Mouse (Mus musculus): ENCODE results near the gene Vmn1r235. TPM values are rescaled to one million over a fixed set of nuclear protein-coding genes. Genes with fewer than 3 reads are reported as not detected.
"Not testable (repeated sequence)": the region's sequence is repeated elsewhere in the genome, so short reads cannot be mapped to it uniquely, and the experiment has no call there.

Vmn1r235 gene
- not detected in 2 replicates for total RNA-seq (2014; rRNA removed; ENCODE audit: low replicate concordance)
- not detected in 2 replicates for polyA plus RNA-seq (2015; fragmentation: Nextera tagmentation; extraction: Ambion mirVana)

DNA sequence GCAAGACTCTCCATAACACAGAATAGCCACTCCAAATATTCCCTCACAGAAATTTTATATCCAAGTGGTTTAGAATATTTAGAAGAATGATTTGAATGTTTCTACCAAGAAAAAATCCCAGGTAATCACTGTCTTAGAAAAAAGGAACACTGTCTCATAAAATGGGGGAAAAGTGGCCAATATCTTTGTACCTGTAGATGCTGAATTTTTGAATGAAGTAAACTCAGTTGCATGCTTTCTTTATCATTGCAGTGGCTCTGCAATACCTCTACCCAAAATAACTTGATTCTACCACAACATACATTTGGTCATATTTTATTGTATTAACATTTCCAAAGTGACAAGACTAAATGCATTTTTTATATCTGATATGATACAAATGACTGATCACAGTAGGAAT, at the start of gene Vmn1r235:
Vmn1r235 (plus strand) TSS at position 301 of the 400 bp plus-strand sequence.
- no peak for ATAC-seq (ENCODE audit: insufficient read depth, low read depth)

DNA sequence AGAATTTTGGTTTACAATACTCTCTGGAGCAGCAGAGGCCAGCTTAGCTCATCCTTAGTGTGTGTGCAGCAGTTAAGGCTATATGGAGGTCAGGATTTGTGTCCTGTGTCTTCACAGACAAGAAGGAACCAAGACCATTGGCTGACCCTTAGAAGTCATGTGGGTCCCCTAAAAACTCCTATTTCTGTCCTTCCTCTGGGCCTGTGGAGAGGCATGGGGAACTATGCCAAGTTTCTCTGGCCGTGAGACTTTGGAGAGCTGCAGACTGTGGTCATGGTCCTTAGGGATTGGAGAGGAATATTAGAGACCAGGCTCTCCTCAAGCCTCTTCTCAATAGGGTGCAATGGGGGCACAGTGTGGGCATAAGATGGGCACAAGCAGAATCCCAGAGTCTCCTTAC, 45.1 kb upstream of the Vmn1r235 start:
- not testable (repeated sequence) for H3K4me3 ChIP-seq (ENCODE audit: low read depth, low read length); H3K36me3 ChIP-seq (replicated peaks; ENCODE audit: control insufficient read depth, insufficient read depth, low read length); H3K4me2 ChIP-seq (ENCODE audit: low read depth, low read length); ATAC-seq (ENCODE audit: insufficient read depth, low read depth); H3K27me3 ChIP-seq (ENCODE audit: control insufficient read depth, insufficient read depth, low read length); DNase-seq (ENCODE audit: low spot score); H3K27ac ChIP-seq (ENCODE audit: low read depth); H3K4me1 ChIP-seq (ENCODE audit: control insufficient read depth, insufficient read depth); H3K9me3 ChIP-seq (replicated peaks; ENCODE audit: control insufficient read depth, low read length); H3K9ac ChIP-seq (replicated peaks; ENCODE audit: low read depth, low read length)
- 47% methylated on average over 1 of the region's 1 CpGs for WGBS

More for the DNA sequence above, at the start of gene Vmn1r235:
- Histone ChIP-seq H3K27ac (ENCODE audit: low read depth) (no peak within 1 kb of the TSS), H3K9me3 (replicated peaks; ENCODE audit: control insufficient read depth, low read length) (no peaks in the 10 kb centered on the region), H3K4me2 (ENCODE audit: low read depth, low read length) (no peak within 1 kb of the TSS), H3K4me3 (ENCODE audit: low read depth, low read length) (no peak within 1 kb of the TSS), H3K9ac (replicated peaks; ENCODE audit: low read depth, low read length) (no peak within 1 kb of the TSS), H3K4me1 (ENCODE audit: control insufficient read depth, insufficient read depth) (no peaks in the 10 kb centered on the region), H3K36me3 (replicated peaks; ENCODE audit: control insufficient read depth, insufficient read depth, low read length) (no peaks in the 10 kb centered on the region), H3K27me3 (ENCODE audit: control insufficient read depth, insufficient read depth, low read length) (no peaks in the 10 kb centered on the region)
- TF ChIP-seq CTCF (IDR thresholded peaks at IDR 0.05; ENCODE audit: low read depth) (no peak), EP300 (IDR thresholded peaks at IDR 0.05; ENCODE audit: low read depth) (no peak)
- DNase-seq (ENCODE audit: low spot score) = no peak

DNA sequence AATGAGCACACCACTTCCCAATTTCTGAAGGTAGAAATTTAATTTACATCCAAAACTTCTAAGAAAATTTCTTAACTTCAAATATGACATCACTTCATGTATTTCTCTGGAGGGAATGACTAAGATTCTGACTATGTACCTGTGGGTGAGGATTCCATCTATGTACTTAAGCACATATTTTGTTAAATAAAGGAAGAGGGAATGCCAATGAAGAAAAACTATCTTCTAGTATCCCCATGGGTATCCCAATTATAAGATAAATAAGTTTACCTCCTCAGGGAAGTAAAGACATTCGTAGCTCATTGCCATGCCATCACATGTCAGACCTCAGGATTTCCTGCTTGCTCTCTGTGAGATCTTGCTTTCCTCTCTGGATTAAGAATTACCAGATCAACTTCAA, 30.4 kb upstream of the Vmn1r235 start, which contains the start of gene Vmn1r234:
Vmn1r234 (plus strand) TSS at position 301 of the 400 bp plus-strand sequence.
- no peak for DNase-seq (ENCODE audit: low spot score)

DNA sequence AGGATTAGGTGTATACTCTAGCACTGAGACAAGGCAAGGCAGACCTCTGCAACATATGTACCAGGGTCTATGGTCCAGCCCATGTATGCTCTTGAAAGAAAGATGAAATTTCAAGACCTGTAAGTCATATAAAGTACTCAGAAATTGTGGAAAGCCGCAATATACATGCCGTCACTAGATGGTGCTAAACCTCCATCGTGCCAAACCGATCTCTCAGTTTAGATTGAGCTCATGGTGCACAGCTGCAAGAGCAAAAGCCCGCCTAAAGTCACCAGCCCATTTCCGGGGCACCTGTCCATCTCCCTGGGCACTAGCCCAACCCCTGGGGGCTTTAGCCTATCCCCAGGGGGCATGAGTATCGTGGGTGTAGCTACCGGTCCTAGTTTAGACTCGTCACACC, 24.6 kb upstream of the Vmn1r235 start:
- WGBS = 28% methylated on average over 9 of the region's 9 CpGs
- H3K36me3 ChIP-seq (replicated peaks; ENCODE audit: control insufficient read depth, insufficient read depth, low read length) = no peaks in the 10 kb centered on the region
- TF ChIP-seq EP300 (IDR thresholded peaks at IDR 0.05; ENCODE audit: low read depth) (no peak), CTCF (IDR thresholded peaks at IDR 0.05; ENCODE audit: low read depth) (peak; percentile 71)
- no peaks in the 10 kb centered on the region for H3K27me3 ChIP-seq (ENCODE audit: control insufficient read depth, insufficient read depth, low read length)
- no peak overlapping the region for H3K4me3 ChIP-seq (ENCODE audit: low read depth, low read length)
- ATAC-seq (ENCODE audit: insufficient read depth, low read depth) = no peak
- H3K4me1 ChIP-seq (ENCODE audit: control insufficient read depth, insufficient read depth) = no peaks in the 10 kb centered on the region
- DNase-seq (ENCODE audit: low spot score) = peak; percentile 19
- no peak overlapping the region for H3K4me2 ChIP-seq (ENCODE audit: low read depth, low read length)
- no peaks in the 10 kb centered on the region for H3K9me3 ChIP-seq (replicated peaks; ENCODE audit: control insufficient read depth, low read length)
- H3K27ac ChIP-seq (ENCODE audit: low read depth) = no peak overlapping the region
- no peak overlapping the region for H3K9ac ChIP-seq (replicated peaks; ENCODE audit: low read depth, low read length)

More for the DNA sequence above, 30.4 kb upstream of the Vmn1r235 start, which contains the start of gene Vmn1r234:
- no peak within 1 kb of the TSS for H3K9ac ChIP-seq (replicated peaks; ENCODE audit: low read depth, low read length)
- 61% methylated on average over 1 of the region's 1 CpGs for WGBS
- no peak for ATAC-seq (ENCODE audit: insufficient read depth, low read depth)
- H3K9me3 ChIP-seq (replicated peaks; ENCODE audit: control insufficient read depth, low read length) = no peaks in the 10 kb centered on the region
- no peaks in the 10 kb centered on the region for H3K36me3 ChIP-seq (replicated peaks; ENCODE audit: control insufficient read depth, insufficient read depth, low read length)
- H3K4me3 ChIP-seq (ENCODE audit: low read depth, low read length) = no peak within 1 kb of the TSS
- H3K27ac ChIP-seq (ENCODE audit: low read depth) = no peak within 1 kb of the TSS
- no peak within 1 kb of the TSS for H3K4me2 ChIP-seq (ENCODE audit: low read depth, low read length)
- no peaks in the 10 kb centered on the region for H3K4me1 ChIP-seq (ENCODE audit: control insufficient read depth, insufficient read depth)
- TF ChIP-seq EP300 (IDR thresholded peaks at IDR 0.05; ENCODE audit: low read depth) (no peak), CTCF (IDR thresholded peaks at IDR 0.05; ENCODE audit: low read depth) (no peak)
- H3K27me3 ChIP-seq (ENCODE audit: control insufficient read depth, insufficient read depth, low read length) = no peaks in the 10 kb centered on the region

DNA sequence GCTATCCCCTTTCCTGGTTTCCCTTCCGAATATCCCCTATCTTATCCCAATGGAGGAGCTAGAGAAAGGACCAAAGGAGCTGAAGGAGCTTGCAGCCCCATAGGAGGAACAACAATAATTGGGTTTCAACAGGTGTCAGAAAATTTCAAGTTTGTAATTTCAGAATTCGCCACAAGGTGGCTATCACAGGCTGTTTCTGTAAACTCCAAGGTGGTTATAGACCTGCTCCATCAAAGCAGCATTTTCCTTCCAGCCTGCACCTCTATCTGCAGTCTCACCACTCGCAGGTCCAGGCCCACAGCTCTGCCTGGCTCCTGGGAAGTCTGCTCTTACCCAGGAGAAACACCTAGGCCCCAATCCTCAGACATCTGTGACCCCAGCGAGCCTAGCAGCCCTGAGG, 15.9 kb downstream of the Vmn1r235 start:
- WGBS = 5% methylated on average over 4 of the region's 4 CpGs
- H3K36me3 ChIP-seq (replicated peaks; ENCODE audit: control insufficient read depth, insufficient read depth, low read length) = no peaks in the 10 kb centered on the region
- no peak overlapping the region for H3K4me2 ChIP-seq (ENCODE audit: low read depth, low read length)
- no peak overlapping the region for H3K9ac ChIP-seq (replicated peaks; ENCODE audit: low read depth, low read length)
- H3K27me3 ChIP-seq (ENCODE audit: control insufficient read depth, insufficient read depth, low read length) = no peaks in the 10 kb centered on the region
- no peaks in the 10 kb centered on the region for H3K4me1 ChIP-seq (ENCODE audit: control insufficient read depth, insufficient read depth)
- no peak overlapping the region for H3K27ac ChIP-seq (ENCODE audit: low read depth)
- H3K4me3 ChIP-seq (ENCODE audit: low read depth, low read length) = no peak overlapping the region
- TF ChIP-seq EP300 (IDR thresholded peaks at IDR 0.05; ENCODE audit: low read depth) = no peak
- TF ChIP-seq CTCF (IDR thresholded peaks at IDR 0.05; ENCODE audit: low read depth) = peak; percentile 56
- no peaks in the 10 kb centered on the region for H3K9me3 ChIP-seq (replicated peaks; ENCODE audit: control insufficient read depth, low read length)
- ATAC-seq (ENCODE audit: insufficient read depth, low read depth) (peak; percentile 36; the same call in 1 of the 2 replicates), DNase-seq (ENCODE audit: low spot score) (peak; percentile 12)

DNA sequence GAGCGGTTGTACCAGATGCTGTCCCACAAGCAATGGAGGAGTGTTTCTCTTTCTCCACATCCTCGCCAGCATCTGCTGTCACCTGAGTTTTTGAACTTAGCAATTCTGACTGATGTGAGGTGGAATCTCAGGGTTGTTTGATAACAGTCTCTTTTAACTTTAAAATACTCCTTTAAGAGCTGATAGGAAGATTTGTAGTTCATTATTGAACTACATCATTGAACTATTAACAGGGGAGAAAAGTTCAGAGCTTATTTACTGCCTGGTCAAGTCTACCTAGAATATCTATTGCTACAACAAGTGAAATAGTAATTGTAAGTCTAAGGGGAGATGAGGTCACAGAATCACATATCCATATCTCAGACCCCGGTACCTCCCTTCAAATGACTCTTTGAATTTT, 26.4 kb downstream of the Vmn1r235 start, which contains the start of gene Vmn1r236:
Vmn1r236 (plus strand) TSS at position 301 of the 400 bp plus-strand sequence.
- H3K4me1 ChIP-seq (ENCODE audit: control insufficient read depth, insufficient read depth) = no peaks in the 10 kb centered on the region
- DNase-seq (ENCODE audit: low spot score) (no peak), ATAC-seq (ENCODE audit: insufficient read depth, low read depth) (no peak)
- H3K4me3 ChIP-seq (ENCODE audit: low read depth, low read length) = no peak within 1 kb of the TSS
- no peaks in the 10 kb centered on the region for H3K27me3 ChIP-seq (ENCODE audit: control insufficient read depth, insufficient read depth, low read length)
- WGBS = 64% methylated on average over 3 of the region's 3 CpGs
- H3K9ac ChIP-seq (replicated peaks; ENCODE audit: low read depth, low read length) = no peak within 1 kb of the TSS
- no peaks in the 10 kb centered on the region for H3K36me3 ChIP-seq (replicated peaks; ENCODE audit: control insufficient read depth, insufficient read depth, low read length)
- H3K9me3 ChIP-seq (replicated peaks; ENCODE audit: control insufficient read depth, low read length) = no peaks in the 10 kb centered on the region
- no peak within 1 kb of the TSS for H3K4me2 ChIP-seq (ENCODE audit: low read depth, low read length)
- no peak within 1 kb of the TSS for H3K27ac ChIP-seq (ENCODE audit: low read depth)
- TF ChIP-seq EP300 (IDR thresholded peaks at IDR 0.05; ENCODE audit: low read depth) (no peak), CTCF (IDR thresholded peaks at IDR 0.05; ENCODE audit: low read depth) (no peak)
